Mouse (Mus musculus) C2C12 (cell line): ENCODE data around the gene Prkg1.

Experiments used
- CEBPB ChIP-seq: IDR thresholded peaks from one replicate; pipeline ENCODE4 v1.6.1; 2011; ENCODE audit warnings: low read depth, mild to moderate bottlenecking, control low read depth, moderate library complexity
- CTCF ChIP-seq: IDR thresholded peaks from one replicate; pipeline ENCODE4 v1.5.1; 2011; ENCODE audit not compliant: control insufficient read depth, insufficient read depth, insufficient read length
- FOSL1 ChIP-seq: IDR thresholded peaks from one replicate; pipeline ENCODE4 v1.8.0; 2011; ENCODE audit warnings: mild to moderate bottlenecking, low read length; ENCODE audit not compliant: poor library complexity, insufficient read depth, severe bottlenecking
- MAX ChIP-seq: IDR thresholded peaks from one replicate; pipeline ENCODE4 v1.6.1; 2011; ENCODE audit warnings: mild to moderate bottlenecking, control low read depth
- MYOD1 ChIP-seq: IDR thresholded peaks from one replicate; pipeline ENCODE4 v1.6.1; 2011; ENCODE audit warnings: low read depth; ENCODE audit not compliant: control insufficient read depth, insufficient read length
- USF1 ChIP-seq: IDR thresholded peaks from one replicate; pipeline ENCODE4 v1.6.1; 2011; ENCODE audit warnings: low read depth, mild to moderate bottlenecking, control low read depth, moderate library complexity

DNA sequence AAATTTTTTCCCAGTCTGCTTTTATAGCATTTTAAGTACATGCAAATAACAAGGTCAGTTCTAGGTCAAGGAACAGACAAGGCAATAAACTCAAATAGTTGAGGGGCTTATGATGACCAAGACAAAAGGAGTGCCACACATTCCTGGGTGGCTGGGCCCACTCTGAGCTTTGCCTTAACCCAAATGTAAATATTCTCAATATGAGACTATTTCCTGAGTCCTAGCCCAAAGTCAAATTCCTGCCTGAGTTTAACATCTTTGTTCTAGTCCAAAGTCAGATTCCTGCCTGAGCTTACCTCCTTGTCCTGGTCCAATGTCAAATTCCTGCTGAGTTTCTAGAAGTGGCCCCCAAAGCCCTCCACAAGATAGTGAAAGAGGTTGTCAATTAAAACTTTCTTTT lies 1206.8 kb downstream of the Prkg1 start:
- TF ChIP-seq CTCF (no peak), USF1 (no peak), FOSL1 (no peak), MAX (no peak), CEBPB (no peak), MYOD1 (no peak)
